Mouse (Mus musculus): ENCODE data around the gene Fxr1. TPM values are rescaled to one million over a fixed set of nuclear protein-coding genes. Genes with fewer than 3 reads are reported as not detected.
A peak's percentile ranks its signal among the peaks of the same experiment; 100 is the strongest.

Gene Fxr1
- polyA plus RNA-seq, 1 experiment from 2014 or later, result 59.4 TPM

GRCm38 (mm10) chr3:34076058-34076759, 56.5 kb downstream of the Fxr1 start:
- Histone ChIP-seq H3K27me3 (ENCODE audit: control insufficient read depth, insufficient read depth, low read length) (no peaks in the 10 kb centered on the region), H3K9ac (replicated peaks; ENCODE audit: low read depth, low read length) (no peak overlapping the region), H3K4me3 (ENCODE audit: low read depth, low read length) (no peak overlapping the region), H3K36me3 (ENCODE audit: control insufficient read depth, insufficient read depth, low read length) (peaks cover 15% of the 10 kb centered on the region; the same call in 1 of the 2 replicates), H3K4me2 (replicated peaks; ENCODE audit: low read depth, low read length) (no peak overlapping the region), H3K27ac (ENCODE audit: low read length) (no peak overlapping the region), H3K4me1 (ENCODE audit: control insufficient read depth, insufficient read depth, low read length) (0 out of 2 replicates have a peak, but pooled peaks cover 3% of the 10 kb centered on the region), H3K9me3 (ENCODE audit: control insufficient read depth, low read depth, low read length) (no peaks in the 10 kb centered on the region)
- WGBS, result 66% methylated on average over 6 of the region's 6 CpGs
- no peak for ATAC-seq (ENCODE audit: insufficient number of reproducible peaks, insufficient read depth, low FRiP score, low read depth)

GRCm38 (mm10) chr3:34080900-34081662, 61.3 kb downstream of the Fxr1 start, which contains the start of gene Dnajc19:
TSS of gene Dnajc19 (minus strand) at chr3:34081321.
- H3K9me3 ChIP-seq (ENCODE audit: control insufficient read depth, low read depth, low read length), result no peaks in the 10 kb centered on the region
- peaks cover 3% of the 10 kb centered on the region; the same call in 1 of the 2 replicates for H3K36me3 ChIP-seq (ENCODE audit: control insufficient read depth, insufficient read depth, low read length)
- peak within 1 kb of the TSS; percentile 57 for H3K4me2 ChIP-seq (replicated peaks; ENCODE audit: low read depth, low read length)
- no peaks in the 10 kb centered on the region for H3K27me3 ChIP-seq (ENCODE audit: control insufficient read depth, insufficient read depth, low read length)
- peak within 1 kb of the TSS; percentile 72 for H3K9ac ChIP-seq (replicated peaks; ENCODE audit: low read depth, low read length)
- 0 out of 2 replicates have a peak, but pooled peaks cover 3% of the 10 kb centered on the region for H3K4me1 ChIP-seq (ENCODE audit: control insufficient read depth, insufficient read depth, low read length)
- H3K4me3 ChIP-seq (ENCODE audit: low read depth, low read length), result peak within 1 kb of the TSS; percentile 74
- under 1% methylated on average over 50 of the region's 50 CpGs for WGBS
- peak within 1 kb of the TSS; percentile 58; the same call in 1 of the 2 replicates for H3K27ac ChIP-seq (ENCODE audit: low read length)
- ATAC-seq (ENCODE audit: insufficient number of reproducible peaks, insufficient read depth, low FRiP score, low read depth), result peak; percentile 91

GRCm38 (mm10) chr3:34081929-34082328, 62.2 kb downstream of the Fxr1 start:
- H3K9ac ChIP-seq (replicated peaks; ENCODE audit: low read depth, low read length), result no peak overlapping the region
- ATAC-seq (ENCODE audit: insufficient number of reproducible peaks, insufficient read depth, low FRiP score, low read depth), result no peak
- H3K27me3 ChIP-seq (ENCODE audit: control insufficient read depth, insufficient read depth, low read length), result no peaks in the 10 kb centered on the region
- WGBS, result 90% methylated on average over 3 of the region's 3 CpGs
- H3K9me3 ChIP-seq (ENCODE audit: control insufficient read depth, low read depth, low read length), result no peaks in the 10 kb centered on the region
- H3K4me1 ChIP-seq (ENCODE audit: control insufficient read depth, insufficient read depth, low read length), result 0 out of 2 replicates have a peak, but pooled peaks cover 3% of the 10 kb centered on the region
- H3K27ac ChIP-seq (ENCODE audit: low read length), result no peak overlapping the region
- H3K4me3 ChIP-seq (ENCODE audit: low read depth, low read length), result peak overlapping the region; percentile 74; the same call in 1 of the 2 replicates
- peaks cover 3% of the 10 kb centered on the region; the same call in 1 of the 2 replicates for H3K36me3 ChIP-seq (ENCODE audit: control insufficient read depth, insufficient read depth, low read length)
- H3K4me2 ChIP-seq (replicated peaks; ENCODE audit: low read depth, low read length), result peak overlapping the region; percentile 57

GRCm38 (mm10) chr3:34083655-34084054, 63.9 kb downstream of the Fxr1 start:
- 63% methylated on average over 5 of the region's 5 CpGs for WGBS
- no peak for ATAC-seq (ENCODE audit: insufficient number of reproducible peaks, insufficient read depth, low FRiP score, low read depth)
- H3K36me3 ChIP-seq (ENCODE audit: control insufficient read depth, insufficient read depth, low read length), result no peaks in the 10 kb centered on the region

GRCm38 (mm10) chr3:34102891-34103290, 83.1 kb downstream of the Fxr1 start:
- H3K4me2 ChIP-seq (replicated peaks; ENCODE audit: low read depth, low read length), result no peak overlapping the region
- no peaks in the 10 kb centered on the region for H3K9me3 ChIP-seq (ENCODE audit: control insufficient read depth, low read depth, low read length)
- no peaks in the 10 kb centered on the region for H3K4me1 ChIP-seq (ENCODE audit: control insufficient read depth, insufficient read depth, low read length)
- no peak for ATAC-seq (ENCODE audit: insufficient number of reproducible peaks, insufficient read depth, low FRiP score, low read depth)
- H3K27ac ChIP-seq (ENCODE audit: low read length), result no peak overlapping the region
- no peaks in the 10 kb centered on the region for H3K36me3 ChIP-seq (ENCODE audit: control insufficient read depth, insufficient read depth, low read length)
- H3K27me3 ChIP-seq (ENCODE audit: control insufficient read depth, insufficient read depth, low read length), result peaks cover 2% of the 10 kb centered on the region; the same call in 1 of the 2 replicates
- WGBS, result 71% methylated on average over 2 of the region's 2 CpGs
- H3K9ac ChIP-seq (replicated peaks; ENCODE audit: low read depth, low read length), result no peak overlapping the region
- no peak overlapping the region for H3K4me3 ChIP-seq (ENCODE audit: low read depth, low read length)

More at GRCm38 (mm10) chr3:34083655-34084054, 63.9 kb downstream of the Fxr1 start:
- Histone ChIP-seq H3K4me2 (replicated peaks; ENCODE audit: low read depth, low read length) (no peak overlapping the region), H3K27ac (ENCODE audit: low read length) (no peak overlapping the region), H3K27me3 (ENCODE audit: control insufficient read depth, insufficient read depth, low read length) (no peaks in the 10 kb centered on the region), H3K4me1 (ENCODE audit: control insufficient read depth, insufficient read depth, low read length) (0 out of 2 replicates have a peak, but pooled peaks cover 3% of the 10 kb centered on the region), H3K9ac (replicated peaks; ENCODE audit: low read depth, low read length) (no peak overlapping the region), H3K4me3 (ENCODE audit: low read depth, low read length) (no peak overlapping the region), H3K9me3 (ENCODE audit: control insufficient read depth, low read depth, low read length) (no peaks in the 10 kb centered on the region)

GRCm38 (mm10) chr3:34103902-34104672, 84.3 kb downstream of the Fxr1 start:
- Histone ChIP-seq H3K9ac (replicated peaks; ENCODE audit: low read depth, low read length) (no peak overlapping the region), H3K4me2 (replicated peaks; ENCODE audit: low read depth, low read length) (no peak overlapping the region), H3K4me1 (ENCODE audit: control insufficient read depth, insufficient read depth, low read length) (no peaks in the 10 kb centered on the region), H3K9me3 (ENCODE audit: control insufficient read depth, low read depth, low read length) (no peaks in the 10 kb centered on the region), H3K4me3 (ENCODE audit: low read depth, low read length) (no peak overlapping the region), H3K27me3 (ENCODE audit: control insufficient read depth, insufficient read depth, low read length) (peaks cover 2% of the 10 kb centered on the region; the same call in 1 of the 2 replicates), H3K27ac (ENCODE audit: low read length) (no peak overlapping the region), H3K36me3 (ENCODE audit: control insufficient read depth, insufficient read depth, low read length) (no peaks in the 10 kb centered on the region)
- no peak for ATAC-seq (ENCODE audit: insufficient number of reproducible peaks, insufficient read depth, low FRiP score, low read depth)
- WGBS, result 48% methylated on average over 7 of the region's 7 CpGs

- H3K9me3 ChIP-seq (ENCODE audit: control insufficient read depth, low read depth, low read length), result no peaks in the 10 kb centered on the region
- peaks cover 2% of the 10 kb centered on the region; the same call in 1 of the 2 replicates for H3K27me3 ChIP-seq (ENCODE audit: control insufficient read depth, insufficient read depth, low read length)
- H3K4me3 ChIP-seq (ENCODE audit: low read depth, low read length), result no peak overlapping the region
- H3K4me2 ChIP-seq (replicated peaks; ENCODE audit: low read depth, low read length), result no peak overlapping the region
- WGBS, result 16% methylated on average over 9 of the region's 9 CpGs
- H3K4me1 ChIP-seq (ENCODE audit: control insufficient read depth, insufficient read depth, low read length), result no peaks in the 10 kb centered on the region
- H3K9ac ChIP-seq (replicated peaks; ENCODE audit: low read depth, low read length), result no peak overlapping the region
- H3K36me3 ChIP-seq (ENCODE audit: control insufficient read depth, insufficient read depth, low read length), result no peaks in the 10 kb centered on the region
- H3K27ac ChIP-seq (ENCODE audit: low read length), result no peak overlapping the region
- ATAC-seq (ENCODE audit: insufficient number of reproducible peaks, insufficient read depth, low FRiP score, low read depth), result no peak
Observed at GRCm38 (mm10) chr3:34106421-34106820, 86.7 kb downstream of the Fxr1 start.

- no peak overlapping the region for H3K4me3 ChIP-seq (ENCODE audit: low read depth, low read length)
- no peak for ATAC-seq (ENCODE audit: insufficient number of reproducible peaks, insufficient read depth, low FRiP score, low read depth)
- no peak overlapping the region for H3K4me2 ChIP-seq (replicated peaks; ENCODE audit: low read depth, low read length)
- H3K27me3 ChIP-seq (ENCODE audit: control insufficient read depth, insufficient read depth, low read length), result peaks cover 2% of the 10 kb centered on the region; the same call in 1 of the 2 replicates
- 64% methylated on average over 3 of the region's 3 CpGs for WGBS
- no peaks in the 10 kb centered on the region for H3K9me3 ChIP-seq (ENCODE audit: control insufficient read depth, low read depth, low read length)
- no peak overlapping the region for H3K9ac ChIP-seq (replicated peaks; ENCODE audit: low read depth, low read length)
- H3K4me1 ChIP-seq (ENCODE audit: control insufficient read depth, insufficient read depth, low read length), result no peaks in the 10 kb centered on the region
- H3K27ac ChIP-seq (ENCODE audit: low read length), result no peak overlapping the region
- H3K36me3 ChIP-seq (ENCODE audit: control insufficient read depth, insufficient read depth, low read length), result no peaks in the 10 kb centered on the region
Observed at GRCm38 (mm10) chr3:34107631-34108030, 87.9 kb downstream of the Fxr1 start.

Measured in stomach, embryonic 14.5 days (tissue).